Mouse (Mus musculus) midbrain, embryonic 14.5 days (tissue): ENCODE measurements at regions not wholly inside any gene's neighbourhood (a gene's known extent, or its start where the extent isn't known, plus 50 kb on each side); places are given as distances from the start of the nearest gene placed in this dataset.
A peak's percentile ranks its signal among the peaks of the same experiment; 100 is the strongest.

Experiments used
- ATAC-seq: fragments of 200-750 bp; cut with Nextera tagmentation; 2 replicates; pipeline ENCODE4 v1.8.0; 2017; ENCODE audit warnings: moderate number of reproducible peaks, moderate library complexity; ENCODE audit not compliant: low FRiP score, low TSS enrichment
- DNase-seq: peaks from one replicate; pipeline ENCODE4 v3.0.0-alpha.2; 2015
- H3K27ac ChIP-seq: fragments of 300-500 bp; sonication (generic); replicated peaks from 2 replicates; pipeline ENCODE4 v1.5.1; 2014; ENCODE audit warnings: mild to moderate bottlenecking, low read depth, low read length, moderate library complexity
- H3K27me3 ChIP-seq: fragments of 300-500 bp; sonication (generic); 2 replicates; pipeline ENCODE4 v1.6.1; 2014; ENCODE audit warnings: low read length, control low read depth, mixed read lengths; ENCODE audit not compliant: control insufficient read depth, insufficient read depth
- H3K36me3 ChIP-seq: fragments of 300-500 bp; sonication (generic); 2 replicates; pipeline ENCODE4 v1.6.1; 2014; ENCODE audit warnings: low read length, control low read depth; ENCODE audit not compliant: control insufficient read depth, insufficient read depth
- H3K4me1 ChIP-seq: fragments of 300-500 bp; sonication (generic); 2 replicates; pipeline ENCODE4 v1.6.1; 2014; ENCODE audit warnings: mild to moderate bottlenecking, antibody characterized with exemption, low read length, control low read depth; ENCODE audit not compliant: control insufficient read depth, insufficient read depth
- H3K4me2 ChIP-seq: fragments of 300-500 bp; sonication (generic); 2 replicates; pipeline ENCODE4 v1.6.1; 2014; ENCODE audit warnings: mild to moderate bottlenecking, low read length, moderate library complexity
- H3K4me3 ChIP-seq: fragments of 300-500 bp; sonication (generic); replicated peaks from 2 replicates; pipeline ENCODE4 v1.5.1; 2014; ENCODE audit warnings: low read depth, low read length
- H3K9ac ChIP-seq: fragments of 300-500 bp; sonication (generic); replicated peaks from 2 replicates; pipeline ENCODE4 v1.6.1; 2014; ENCODE audit warnings: mild to moderate bottlenecking, low read length, moderate library complexity
- H3K9me3 ChIP-seq: fragments of 300-500 bp; sonication (generic); 2 replicates; pipeline ENCODE4 v1.6.1; 2016; ENCODE audit warnings: low read length, control low read depth, mixed read lengths; ENCODE audit not compliant: control insufficient read depth
- WGBS: fragments of 180-500 bp; shearing (Covaris S2); extraction: QIAGEN DNeasy Blood & Tissue Kit; methylation state at CpG from one replicate; pipeline ENCODE4 v1.1.7; 2014; 5-methylcytosine and 5-hydroxymethylcytosine counted together

DNA sequence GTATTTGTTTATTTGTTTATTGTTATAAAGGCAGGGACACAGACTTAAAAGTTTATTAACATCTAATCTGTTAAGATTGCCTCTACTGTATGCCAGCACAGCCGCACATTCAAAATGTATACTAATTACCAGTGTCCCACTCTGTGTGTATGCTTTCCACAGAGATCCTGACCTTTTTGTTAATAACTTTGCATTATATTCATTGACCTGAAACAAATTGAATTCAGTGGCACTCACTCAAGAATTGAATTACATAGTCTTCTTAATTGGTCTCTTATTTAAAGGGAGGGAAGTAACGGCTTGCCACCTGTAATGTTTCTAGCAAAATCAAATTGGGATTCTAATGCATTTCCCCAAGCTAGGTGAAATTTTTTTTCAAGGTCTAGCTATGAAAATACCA is 111.3 kb upstream of the Kiz start:
- Histone ChIP-seq H3K4me3 (no peak overlapping the region), H3K27me3 (peaks cover 9% of the 10 kb centered on the region; the same call in 1 of the 2 replicates), H3K4me1 (peaks cover 21% of the 10 kb centered on the region), H3K9me3 (no peaks in the 10 kb centered on the region), H3K27ac (peak overlapping the region; percentile 70; the same call in 1 of the 2 replicates), H3K9ac (no peak overlapping the region), H3K36me3 (no peaks in the 10 kb centered on the region), H3K4me2 (peak overlapping the region; percentile 55)
- 74% methylated on average over 2 of the region's 2 CpGs for WGBS
- no peak for ATAC-seq
- DNase-seq = no peak

DNA sequence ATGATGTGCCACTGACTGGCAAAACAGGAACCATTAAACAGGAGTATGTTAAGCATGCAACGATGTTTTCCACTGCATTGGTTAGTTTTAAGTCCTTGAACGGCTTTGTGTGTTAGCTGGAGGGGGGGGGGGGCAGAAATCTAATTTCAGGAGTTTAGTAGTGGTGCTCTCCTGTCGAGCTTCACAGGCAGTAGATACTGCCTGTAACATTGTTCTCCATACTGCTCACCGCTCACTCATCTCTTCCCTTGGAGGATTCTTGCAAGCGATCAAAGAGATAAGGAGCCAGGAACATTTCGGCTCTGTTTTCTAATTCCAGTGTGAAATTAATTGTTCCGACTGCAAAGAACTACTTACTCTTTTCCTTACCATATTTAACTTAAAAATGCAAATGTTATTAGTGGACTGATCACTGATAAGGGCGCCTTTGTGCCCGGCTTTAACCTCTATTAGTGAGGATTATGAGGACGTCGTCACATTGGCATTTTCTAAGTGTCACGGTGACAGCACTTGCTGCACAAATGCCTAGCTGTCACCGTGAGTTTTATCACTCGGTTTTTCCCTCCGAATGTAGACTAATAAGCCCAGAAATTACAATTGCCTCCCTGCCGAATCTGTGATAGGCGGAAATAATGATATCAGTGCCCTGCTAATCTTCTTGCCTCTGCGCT is 110.5 kb upstream of the Kiz start:
- H3K4me1 ChIP-seq = peaks cover 21% of the 10 kb centered on the region
- no peaks in the 10 kb centered on the region for H3K9me3 ChIP-seq
- H3K36me3 ChIP-seq = no peaks in the 10 kb centered on the region
- DNase-seq = peak; percentile 81
- WGBS = 15% methylated on average over 18 of the region's 18 CpGs
- peak overlapping the region; percentile 55 for H3K4me2 ChIP-seq
- peak; percentile 28; the same call in 1 of the 2 replicates for ATAC-seq
- peaks cover 9% of the 10 kb centered on the region; the same call in 1 of the 2 replicates for H3K27me3 ChIP-seq
- H3K9ac ChIP-seq = no peak overlapping the region; the same call in 1 of the 2 replicates
- H3K4me3 ChIP-seq = peak overlapping the region; percentile 33
- H3K27ac ChIP-seq = peak overlapping the region; percentile 70

DNA sequence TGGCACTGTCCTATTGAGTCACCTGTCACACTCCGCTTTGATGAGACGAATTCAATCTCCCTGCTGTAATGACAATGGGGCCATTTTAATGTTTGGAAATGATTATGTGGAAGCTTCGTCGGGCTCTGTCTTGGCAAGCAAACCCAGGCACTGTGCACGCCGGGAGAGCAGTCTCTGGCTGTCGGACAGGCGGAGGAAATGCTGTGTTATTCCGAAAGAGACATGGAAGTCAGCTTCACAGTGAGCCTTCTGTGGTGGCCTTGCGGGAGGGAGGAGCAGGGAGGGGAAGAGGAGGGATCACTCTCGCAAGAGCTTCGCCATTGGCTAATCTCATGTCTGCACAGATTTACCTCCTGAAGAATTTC is 110.0 kb upstream of the Kiz start:
- H3K4me2 ChIP-seq = peak overlapping the region; percentile 55
- peak; percentile 82 for DNase-seq
- ATAC-seq = peak; percentile 90
- H3K27me3 ChIP-seq = peaks cover 9% of the 10 kb centered on the region; the same call in 1 of the 2 replicates
- peaks cover 21% of the 10 kb centered on the region for H3K4me1 ChIP-seq
- H3K36me3 ChIP-seq = no peaks in the 10 kb centered on the region
- no peaks in the 10 kb centered on the region for H3K9me3 ChIP-seq
- WGBS = 5% methylated on average over 12 of the region's 12 CpGs
- peak overlapping the region; percentile 33 for H3K4me3 ChIP-seq
- H3K9ac ChIP-seq = no peak overlapping the region; the same call in 1 of the 2 replicates
- H3K27ac ChIP-seq = peak overlapping the region; percentile 70

DNA sequence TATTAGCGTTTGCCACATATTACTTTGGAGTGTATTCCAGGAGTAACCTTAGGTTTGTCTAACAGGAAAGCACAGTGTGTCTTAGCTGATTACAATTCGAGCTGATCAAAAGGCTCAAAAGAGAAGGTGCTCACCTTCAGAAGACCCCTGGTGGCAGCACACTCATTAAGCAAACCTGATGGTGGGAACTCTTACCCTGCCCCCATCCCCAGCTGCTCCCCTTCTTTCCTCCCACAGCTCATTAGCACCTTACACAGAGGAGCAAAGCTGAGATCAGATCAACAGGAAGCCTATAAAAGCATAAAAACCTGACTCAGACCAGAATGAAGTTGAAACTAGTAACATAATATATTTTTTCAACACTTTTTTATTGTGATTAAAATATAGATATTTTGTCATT is 101.7 kb upstream of the Kiz start:
- H3K36me3 ChIP-seq = no peaks in the 10 kb centered on the region
- H3K9me3 ChIP-seq = no peaks in the 10 kb centered on the region
- 56% methylated on average over 2 of the region's 2 CpGs for WGBS
- H3K4me2 ChIP-seq = no peak overlapping the region
- H3K27me3 ChIP-seq = no peaks in the 10 kb centered on the region
- H3K4me3 ChIP-seq = no peak overlapping the region
- no peak overlapping the region for H3K27ac ChIP-seq
- ATAC-seq = no peak
- DNase-seq = no peak
- H3K4me1 ChIP-seq = no peaks in the 10 kb centered on the region
- H3K9ac ChIP-seq = no peak overlapping the region

DNA sequence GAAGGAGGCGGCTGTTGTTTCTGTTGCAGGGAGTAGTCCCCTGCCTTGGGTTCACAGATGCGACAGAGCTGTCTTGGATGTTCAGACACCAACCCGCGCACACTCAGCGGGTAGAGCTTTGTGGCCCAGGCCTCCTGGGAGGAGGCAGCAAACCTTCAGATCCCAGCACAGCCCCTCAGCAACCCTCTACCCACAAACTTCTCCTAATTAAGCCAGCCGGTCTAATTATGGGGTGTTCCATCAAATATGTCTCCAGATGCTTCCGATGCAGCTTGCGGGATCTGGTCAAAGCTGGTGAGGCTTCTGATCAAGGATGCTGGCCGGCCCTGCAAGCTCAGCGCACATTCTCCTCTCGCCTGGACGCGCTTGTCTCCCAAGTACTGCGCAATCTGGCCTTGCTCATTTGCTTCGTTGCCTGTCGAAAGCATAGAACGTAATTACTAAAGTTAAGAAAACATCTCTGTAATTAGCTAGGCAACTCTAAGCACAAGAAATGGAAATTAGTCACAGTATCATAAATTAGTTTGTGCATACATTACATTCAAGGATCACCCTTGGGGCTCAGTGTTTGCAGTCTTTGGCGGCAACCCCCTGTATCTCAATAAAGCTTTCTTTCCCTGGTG is 92.0 kb upstream of the Kiz start:
- 50% methylated on average over 18 of the region's 18 CpGs for WGBS
- DNase-seq (peak; percentile 55), ATAC-seq (peak; percentile 60; the same call in 1 of the 2 replicates)
- Histone ChIP-seq H3K4me1 (peaks cover 20% of the 10 kb centered on the region), H3K9me3 (no peaks in the 10 kb centered on the region), H3K4me2 (peak overlapping the region; percentile 8; the same call in 1 of the 2 replicates), H3K36me3 (no peaks in the 10 kb centered on the region), H3K4me3 (no peak overlapping the region), H3K9ac (no peak overlapping the region), H3K27ac (peak overlapping the region; percentile 49), H3K27me3 (no peaks in the 10 kb centered on the region)

DNA sequence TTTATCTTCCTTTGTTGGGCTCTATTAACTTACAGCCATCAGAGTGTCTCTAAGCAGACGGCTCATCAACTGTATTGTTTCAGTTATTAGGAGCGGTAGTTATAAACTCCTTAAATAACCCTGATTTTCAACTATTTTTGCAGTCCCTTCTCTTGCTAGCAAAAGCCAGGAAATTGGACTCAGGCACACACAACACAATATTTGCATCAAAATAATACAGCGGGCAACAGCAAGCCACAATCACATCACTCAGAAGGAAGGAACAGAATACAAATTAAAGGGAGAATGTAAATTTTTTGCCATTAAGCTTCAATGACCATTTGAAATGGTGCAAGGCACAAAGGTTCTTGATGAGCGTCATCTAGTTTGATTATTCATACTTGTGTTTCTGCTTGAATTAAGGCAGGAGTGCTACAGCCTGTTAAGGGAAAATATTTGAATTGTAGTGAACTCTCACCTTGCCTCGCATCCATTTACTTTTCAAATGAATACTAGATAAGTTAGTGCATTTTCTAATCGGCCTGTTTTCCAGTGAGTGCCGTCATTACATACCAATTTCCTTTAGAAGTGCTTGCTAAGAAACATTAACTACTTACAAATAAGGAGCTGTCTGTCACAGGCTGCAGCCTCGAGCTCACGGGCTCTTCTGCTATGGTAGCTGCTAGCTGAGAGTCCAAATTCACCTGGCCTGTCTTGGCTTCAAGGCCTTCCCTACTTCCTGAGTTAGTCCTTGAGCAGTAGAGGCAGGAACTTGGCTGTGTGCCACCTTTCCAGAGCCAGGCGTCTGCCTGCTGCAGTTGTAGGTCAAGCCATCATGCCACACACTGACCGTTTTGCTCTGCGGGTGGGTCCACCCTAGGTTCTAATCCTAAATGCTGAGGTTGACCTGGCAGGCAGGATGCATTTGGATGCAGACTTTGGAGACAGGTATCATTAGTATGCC is 91.1 kb upstream of the Kiz start:
- H3K27ac ChIP-seq = no peak overlapping the region
- no peak for DNase-seq
- no peak for ATAC-seq

DNA sequence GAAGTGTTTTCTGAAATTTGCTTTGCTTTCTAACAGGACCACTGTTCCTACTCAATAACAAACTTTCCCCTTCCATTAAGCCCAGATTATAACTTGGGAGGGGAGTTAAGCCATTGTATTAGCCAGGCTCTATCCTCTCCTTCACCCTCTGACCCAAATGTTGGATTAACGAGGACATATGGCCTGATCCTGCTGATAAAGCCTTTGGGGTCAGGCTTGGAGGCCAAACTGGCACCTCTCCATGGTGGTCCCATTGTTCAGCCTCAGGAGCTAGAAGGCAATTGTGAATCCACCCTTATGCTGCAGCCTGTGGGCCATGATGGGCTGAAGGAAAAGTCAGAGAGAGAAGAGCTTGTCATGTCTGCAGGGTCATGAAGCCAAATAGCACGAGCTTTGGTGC is 80.8 kb upstream of the Kiz start:
- Histone ChIP-seq H3K9me3 (no peaks in the 10 kb centered on the region), H3K9ac (no peak overlapping the region), H3K4me3 (no peak overlapping the region), H3K4me1 (no peaks in the 10 kb centered on the region), H3K27ac (no peak overlapping the region), H3K27me3 (no peaks in the 10 kb centered on the region), H3K36me3 (no peaks in the 10 kb centered on the region), H3K4me2 (no peak overlapping the region)
- DNase-seq = no peak
- 28% methylated on average over 2 of the region's 2 CpGs for WGBS
- no peak for ATAC-seq

More for the DNA sequence above, 91.1 kb upstream of the Kiz start:
- Histone ChIP-seq H3K9me3 (no peaks in the 10 kb centered on the region), H3K4me2 (no peak overlapping the region), H3K4me3 (no peak overlapping the region), H3K4me1 (peaks cover 20% of the 10 kb centered on the region), H3K9ac (no peak overlapping the region), H3K27me3 (no peaks in the 10 kb centered on the region), H3K36me3 (no peaks in the 10 kb centered on the region)
- 70% methylated on average over 12 of the region's 12 CpGs for WGBS

DNA sequence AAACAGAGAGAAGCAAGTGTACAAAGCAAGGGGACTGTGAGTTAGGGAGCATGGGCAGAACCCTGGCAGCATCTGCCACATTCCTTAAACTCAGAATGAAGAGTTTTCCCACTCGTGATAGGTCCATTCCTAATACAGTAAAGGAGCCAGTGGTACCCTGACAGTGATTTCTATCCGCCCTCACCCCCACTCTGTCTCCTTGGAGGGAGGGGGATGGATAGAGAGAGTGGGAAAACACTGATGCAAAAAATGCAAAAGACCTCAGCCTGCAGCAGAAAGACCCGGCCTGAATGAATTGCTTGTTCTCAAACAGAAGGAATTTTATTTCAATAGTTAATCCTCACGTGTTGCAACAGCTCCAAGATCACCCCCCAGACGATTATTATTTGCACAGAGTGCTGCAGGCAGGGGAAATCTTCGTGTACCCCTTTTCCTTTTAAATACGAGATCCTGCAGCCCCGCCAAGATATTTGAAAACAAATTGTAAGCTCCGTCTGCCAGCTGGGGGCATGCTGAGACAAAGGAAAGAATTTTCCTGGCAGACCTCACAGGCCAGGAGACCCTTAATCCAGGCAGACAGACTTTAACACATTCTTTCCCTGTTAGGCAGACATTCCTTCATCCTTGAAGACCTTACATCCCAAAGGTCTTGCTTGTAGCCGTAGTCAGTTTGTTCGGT is 68.4 kb upstream of the Kiz start:
- DNase-seq = peak; percentile 81
- Histone ChIP-seq H3K36me3 (no peaks in the 10 kb centered on the region), H3K4me1 (peaks cover 18% of the 10 kb centered on the region), H3K4me3 (no peak overlapping the region), H3K9ac (peak overlapping the region; percentile 34), H3K27me3 (peaks cover 3% of the 10 kb centered on the region; the same call in 1 of the 2 replicates), H3K27ac (peak overlapping the region; percentile 66), H3K9me3 (no peaks in the 10 kb centered on the region), H3K4me2 (peak overlapping the region; percentile 40)
- peak; percentile 75 for ATAC-seq
- 2% methylated on average over 11 of the region's 11 CpGs for WGBS
